Mouse (Mus musculus): ENCODE measurements around the gene Fxyd7. TPM values are rescaled to one million over a fixed set of nuclear protein-coding genes. Genes with fewer than 3 reads are reported as not detected.
A peak's percentile ranks its signal among the peaks of the same experiment; 100 is the strongest.

The Fxyd7 gene
- polyA plus RNA-seq, 1 experiment, result 1.0 TPM

GRCm38 (mm10) chr7:31054661-31055320 is 3.5 kb upstream of the Fxyd7 start:
- H3K4me3 ChIP-seq (replicated peaks), result no peak overlapping the region
- TF ChIP-seq GATA1 (IDR thresholded peaks at IDR 0.05; ENCODE audit: borderline replicate concordance, low read length) (no peak), FLI1 (IDR thresholded peaks at IDR 0.05; ENCODE audit: low read length) (no peak)

GRCm38 (mm10) chr7:31053882-31054447 is 2.7 kb upstream of the Fxyd7 start:
- no peak for TF ChIP-seq FLI1 (IDR thresholded peaks at IDR 0.05; ENCODE audit: low read length)
- no peak for TF ChIP-seq GATA1 (IDR thresholded peaks at IDR 0.05; ENCODE audit: borderline replicate concordance, low read length)
- Histone ChIP-seq H3K36me3 (replicated peaks; ENCODE audit: low read length) (no peaks in the 10 kb centered on the region), H3K4me1 (peaks cover 54% of the 10 kb centered on the region), H3K4me3 (replicated peaks) (no peak overlapping the region), H3K9me3 (no peaks in the 10 kb centered on the region), H3K27me3 (replicated peaks) (peaks cover 86% of the 10 kb centered on the region)

More at GRCm38 (mm10) chr7:31054661-31055320, 3.5 kb upstream of the Fxyd7 start:
- Histone ChIP-seq H3K36me3 (replicated peaks; ENCODE audit: low read length) (no peaks in the 10 kb centered on the region), H3K4me1 (peaks cover 55% of the 10 kb centered on the region), H3K27me3 (replicated peaks) (peaks cover 79% of the 10 kb centered on the region), H3K9me3 (no peaks in the 10 kb centered on the region)

- peak overlapping the region; percentile 82 for H3K4me3 ChIP-seq (replicated peaks)
- H3K9me3 ChIP-seq, result no peaks in the 10 kb centered on the region
- peaks cover 92% of the 10 kb centered on the region for H3K27me3 ChIP-seq (replicated peaks)
- TF ChIP-seq FLI1 (IDR thresholded peaks at IDR 0.05; ENCODE audit: low read length) (no peak), GATA1 (IDR thresholded peaks at IDR 0.05; ENCODE audit: borderline replicate concordance, low read length) (no peak)
- peaks cover 53% of the 10 kb centered on the region for H3K4me1 ChIP-seq
- H3K36me3 ChIP-seq (replicated peaks; ENCODE audit: low read length), result no peaks in the 10 kb centered on the region
These were observed 1.6 kb upstream of the Fxyd7 start for GRCm38 (mm10) chr7:31052636-31053434.

- Histone ChIP-seq H3K27me3 (replicated peaks) (peaks cover 92% of the 10 kb centered on the region), H3K4me1 (peaks cover 53% of the 10 kb centered on the region), H3K36me3 (replicated peaks; ENCODE audit: low read length) (no peaks in the 10 kb centered on the region), H3K4me3 (replicated peaks) (peak overlapping the region; percentile 82), H3K9me3 (no peaks in the 10 kb centered on the region)
- TF ChIP-seq FLI1 (IDR thresholded peaks at IDR 0.05; ENCODE audit: low read length) (no peak), GATA1 (IDR thresholded peaks at IDR 0.05; ENCODE audit: borderline replicate concordance, low read length) (no peak)
These were observed 976 bp upstream of the Fxyd7 start for GRCm38 (mm10) chr7:31052251-31052635.

- H3K4me3 ChIP-seq (replicated peaks), result peak overlapping the region; percentile 59
- no peaks in the 10 kb centered on the region for H3K36me3 ChIP-seq (replicated peaks; ENCODE audit: low read length)
- H3K4me1 ChIP-seq, result peaks cover 59% of the 10 kb centered on the region
- no peak for TF ChIP-seq GATA1 (IDR thresholded peaks at IDR 0.05; ENCODE audit: borderline replicate concordance, low read length)
- no peak for TF ChIP-seq FLI1 (IDR thresholded peaks at IDR 0.05; ENCODE audit: low read length)
- peaks cover 94% of the 10 kb centered on the region for H3K27me3 ChIP-seq (replicated peaks)
- H3K9me3 ChIP-seq, result no peaks in the 10 kb centered on the region; the same call in 1 of the 2 replicates
These were observed 346 bp downstream of the Fxyd7 start for GRCm38 (mm10) chr7:31050921-31051320.

GRCm38 (mm10) chr7:31050487-31050886 is 780 bp downstream of the Fxyd7 start:
- H3K27me3 ChIP-seq (replicated peaks), result peaks cover 94% of the 10 kb centered on the region
- TF ChIP-seq GATA1 (IDR thresholded peaks at IDR 0.05; ENCODE audit: borderline replicate concordance, low read length) (no peak), FLI1 (IDR thresholded peaks at IDR 0.05; ENCODE audit: low read length) (no peak)
- no peak overlapping the region for H3K4me3 ChIP-seq (replicated peaks)
- peaks cover 2% of the 10 kb centered on the region; the same call in 1 of the 2 replicates for H3K9me3 ChIP-seq
- H3K36me3 ChIP-seq (replicated peaks; ENCODE audit: low read length), result no peaks in the 10 kb centered on the region
- H3K4me1 ChIP-seq, result peaks cover 58% of the 10 kb centered on the region

- Histone ChIP-seq H3K4me3 (replicated peaks) (no peak overlapping the region), H3K36me3 (replicated peaks; ENCODE audit: low read length) (no peaks in the 10 kb centered on the region), H3K27me3 (replicated peaks) (peaks cover 92% of the 10 kb centered on the region), H3K4me1 (peaks cover 53% of the 10 kb centered on the region), H3K9me3 (peaks cover 4% of the 10 kb centered on the region; the same call in 1 of the 2 replicates)
- TF ChIP-seq GATA1 (IDR thresholded peaks at IDR 0.05; ENCODE audit: borderline replicate concordance, low read length) (no peak), FLI1 (IDR thresholded peaks at IDR 0.05; ENCODE audit: low read length) (no peak)
These were observed 1.4 kb downstream of the Fxyd7 start for GRCm38 (mm10) chr7:31049846-31050281.

- Histone ChIP-seq H3K9me3 (peaks cover 4% of the 10 kb centered on the region; the same call in 1 of the 2 replicates), H3K36me3 (replicated peaks; ENCODE audit: low read length) (no peaks in the 10 kb centered on the region), H3K27me3 (replicated peaks) (peaks cover 92% of the 10 kb centered on the region), H3K4me1 (peaks cover 53% of the 10 kb centered on the region), H3K4me3 (replicated peaks) (no peak overlapping the region)
- TF ChIP-seq GATA1 (IDR thresholded peaks at IDR 0.05; ENCODE audit: borderline replicate concordance, low read length) (no peak), FLI1 (IDR thresholded peaks at IDR 0.05; ENCODE audit: low read length) (no peak)
These were observed 2.0 kb downstream of the Fxyd7 start for GRCm38 (mm10) chr7:31049135-31049845.

GRCm38 (mm10) chr7:31042431-31042910 is 8.8 kb downstream of the Fxyd7 start, which contains the start of gene Fxyd5:
Gene Fxyd5 (minus strand): TSS chr7:31042481.
- H3K4me3 ChIP-seq (replicated peaks), result peak within 1 kb of the TSS; percentile 91
- H3K4me1 ChIP-seq, result peaks cover 78% of the 10 kb centered on the region
- H3K9me3 ChIP-seq, result peaks cover 4% of the 10 kb centered on the region; the same call in 1 of the 2 replicates
- peaks cover 30% of the 10 kb centered on the region for H3K27me3 ChIP-seq (replicated peaks)
- TF ChIP-seq FLI1 (IDR thresholded peaks at IDR 0.05; ENCODE audit: low read length), result no peak
- TF ChIP-seq GATA1 (IDR thresholded peaks at IDR 0.05; ENCODE audit: borderline replicate concordance, low read length), result no peak
- H3K36me3 ChIP-seq (replicated peaks; ENCODE audit: low read length), result peaks cover 32% of the 10 kb centered on the region
